Mouse (Mus musculus) limb, embryonic 14.5 days (tissue): ENCODE measurements around the gene Tmem19. TPM values are rescaled to one million over a fixed set of nuclear protein-coding genes. Genes with fewer than 3 reads are reported as not detected.

ENCODE experiments used
- ATAC-seq: fragments of 200-750 bp; cut with Nextera tagmentation; 2 replicates; pipeline ENCODE4 v1.8.0; 2017; ENCODE audit warnings: low read depth, moderate number of reproducible peaks, moderate TSS enrichment; ENCODE audit not compliant: low FRiP score
- DNase-seq: peaks from one replicate; pipeline ENCODE4 v3.0.0-alpha.2; 2015; ENCODE audit warnings: low spot score
- H3K27ac ChIP-seq: fragments of 300-500 bp; sonication (generic); replicated peaks from 2 replicates; pipeline ENCODE4 v1.5.1; 2014; ENCODE audit warnings: low read depth, mild to moderate bottlenecking, low read length, moderate library complexity, mixed read lengths
- H3K27me3 ChIP-seq: fragments of 300-500 bp; sonication (generic); 2 replicates; pipeline ENCODE4 v1.6.1; 2014; ENCODE audit warnings: low read length, mixed read lengths; ENCODE audit not compliant: control insufficient read depth, insufficient read depth
- H3K36me3 ChIP-seq: fragments of 300-500 bp; sonication (generic); 2 replicates; pipeline ENCODE4 v1.6.1; 2014; ENCODE audit warnings: mild to moderate bottlenecking, low read length, moderate library complexity, mixed read lengths; ENCODE audit not compliant: control insufficient read depth, insufficient read depth
- H3K4me1 ChIP-seq: fragments of 300-500 bp; sonication (generic); 2 replicates; pipeline ENCODE4 v1.6.1; 2014; ENCODE audit warnings: antibody characterized with exemption, low read length, mixed read lengths; ENCODE audit not compliant: control insufficient read depth, insufficient read depth
- H3K4me2 ChIP-seq: fragments of 300-500 bp; sonication (generic); replicated peaks from 2 replicates; pipeline ENCODE4 v1.6.1; 2014; ENCODE audit warnings: low read depth, mild to moderate bottlenecking, low read length, moderate library complexity; ENCODE audit not compliant: severe bottlenecking
- H3K4me3 ChIP-seq: fragments of 300-500 bp; sonication (generic); replicated peaks from 2 replicates; pipeline ENCODE4 v1.5.1; 2014; ENCODE audit warnings: low read length
- H3K9ac ChIP-seq: fragments of 300-500 bp; sonication (generic); 2 replicates; pipeline ENCODE4 v1.6.1; 2014; ENCODE audit warnings: mild to moderate bottlenecking, low read depth, low read length, moderate library complexity; ENCODE audit not compliant: severe bottlenecking
- H3K9me3 ChIP-seq: fragments of 300-500 bp; sonication (generic); 2 replicates; pipeline ENCODE4 v1.6.1; 2016; ENCODE audit warnings: low read length; ENCODE audit not compliant: control insufficient read depth
- POLR2A ChIP-seq: fragments of 200-500 bp; IDR thresholded peaks from 2 replicates; pipeline ENCODE4 v1.8.0; 2012; ENCODE audit warnings: inconsistent platforms, mild to moderate bottlenecking, moderate library complexity, borderline replicate concordance; ENCODE audit not compliant: insufficient read depth, insufficient read length; ENCODE audit errors: extremely low read depth
- WGBS: fragments of 180-500 bp; shearing (Covaris S2); extraction: QIAGEN DNeasy Blood & Tissue Kit; methylation state at CpG from one replicate; pipeline ENCODE4 v1.1.7; 2014; 5-methylcytosine and 5-hydroxymethylcytosine counted together
- polyA plus RNA-seq, 2 experiments: library from polyadenylated mRNA; depleted of rRNA in 1 of 2; stranded (reverse) in 1 of 2; unstranded in 1 of 2; fragments of >200 nt; fragmentation: Nextera tagmentation in 1 of 2; extraction: Ambion mirVana in 1 of 2; gene quantifications; 2 replicates each; pipeline versions ENCODE4 v1.2.1 to v1.2.3; 2012 to 2014

Gene Tmem19
- polyA plus RNA-seq, 2 experiments, result 18.2 to 26.4 TPM

GRCm38 (mm10) chr10:115381506-115382084 is 19.3 kb upstream of the Tmem19 start:
- Histone ChIP-seq H3K4me3 (no peak overlapping the region), H3K27ac (no peak overlapping the region), H3K9ac (no peak overlapping the region), H3K9me3 (no peaks in the 10 kb centered on the region), H3K36me3 (0 out of 2 replicates have a peak, but pooled peaks cover 10% of the 10 kb centered on the region), H3K27me3 (no peaks in the 10 kb centered on the region), H3K4me2 (no peak overlapping the region), H3K4me1 (peaks cover 17% of the 10 kb centered on the region)
- no peak for ATAC-seq
- WGBS, result 88% methylated on average over 2 of the region's 2 CpGs
- DNase-seq, result no peak
- no peak for TF ChIP-seq POLR2A

GRCm38 (mm10) chr10:115363151-115363550 is 850 bp upstream of the Tmem19 start:
- Histone ChIP-seq H3K4me1 (0 out of 2 replicates have a peak, but pooled peaks cover 8% of the 10 kb centered on the region), H3K9ac (no peak overlapping the region), H3K27me3 (no peaks in the 10 kb centered on the region), H3K27ac (no peak overlapping the region), H3K36me3 (no peaks in the 10 kb centered on the region), H3K9me3 (no peaks in the 10 kb centered on the region), H3K4me2 (peak overlapping the region; percentile 68), H3K4me3 (no peak overlapping the region)
- DNase-seq (no peak), ATAC-seq (no peak)
- TF ChIP-seq POLR2A, result no peak
- WGBS, result 87% methylated on average over 4 of the region's 4 CpGs

GRCm38 (mm10) chr10:115362623-115362964 is 293 bp upstream of the Tmem19 start:
- peak overlapping the region; percentile 57 for H3K4me3 ChIP-seq
- H3K27ac ChIP-seq, result peak overlapping the region; percentile 90
- no peaks in the 10 kb centered on the region for H3K36me3 ChIP-seq
- no peaks in the 10 kb centered on the region for H3K27me3 ChIP-seq
- H3K9ac ChIP-seq, result peak overlapping the region; percentile 55
- peak overlapping the region; percentile 68 for H3K4me2 ChIP-seq
- no peak for ATAC-seq
- 0 out of 2 replicates have a peak, but pooled peaks cover 8% of the 10 kb centered on the region for H3K4me1 ChIP-seq
- TF ChIP-seq POLR2A, result no peak
- 6% methylated on average over 9 of the region's 9 CpGs for WGBS
- no peak for DNase-seq
- no peaks in the 10 kb centered on the region for H3K9me3 ChIP-seq

GRCm38 (mm10) chr10:115359066-115359465 is 3.2 kb downstream of the Tmem19 start:
- no peaks in the 10 kb centered on the region for H3K27me3 ChIP-seq
- ATAC-seq, result no peak

GRCm38 (mm10) chr10:115358216-115358919 is 3.9 kb downstream of the Tmem19 start:
- no peaks in the 10 kb centered on the region for H3K27me3 ChIP-seq
- 92% methylated on average over 17 of the region's 17 CpGs for WGBS
- no peaks in the 10 kb centered on the region for H3K9me3 ChIP-seq
- DNase-seq, result no peak
- H3K36me3 ChIP-seq, result peaks cover 4% of the 10 kb centered on the region; the same call in 1 of the 2 replicates
- H3K9ac ChIP-seq, result no peak overlapping the region
- TF ChIP-seq POLR2A, result no peak
- H3K4me3 ChIP-seq, result no peak overlapping the region
- H3K27ac ChIP-seq, result no peak overlapping the region
- 0 out of 2 replicates have a peak, but pooled peaks cover 8% of the 10 kb centered on the region for H3K4me1 ChIP-seq
- ATAC-seq, result no peak
- no peak overlapping the region for H3K4me2 ChIP-seq

More at GRCm38 (mm10) chr10:115359066-115359465, 3.2 kb downstream of the Tmem19 start:
- 91% methylated on average over 7 of the region's 7 CpGs for WGBS
- no peak for DNase-seq
- H3K36me3 ChIP-seq, result peaks cover 4% of the 10 kb centered on the region; the same call in 1 of the 2 replicates
- no peak overlapping the region for H3K4me3 ChIP-seq
- 0 out of 2 replicates have a peak, but pooled peaks cover 8% of the 10 kb centered on the region for H3K4me1 ChIP-seq
- no peaks in the 10 kb centered on the region for H3K9me3 ChIP-seq
- no peak overlapping the region for H3K9ac ChIP-seq
- H3K4me2 ChIP-seq, result no peak overlapping the region
- H3K27ac ChIP-seq, result no peak overlapping the region
- no peak for TF ChIP-seq POLR2A
